Mouse (Mus musculus) embryonic facial prominence, embryonic 13.5 days (tissue): ENCODE data around the gene 1700061G19Rik. TPM values are rescaled to one million over a fixed set of nuclear protein-coding genes. Genes with fewer than 3 reads are reported as not detected.

Experiments used
- ATAC-seq: fragments of 200-750 bp; cut with Nextera tagmentation; 2 replicates; pipeline ENCODE4 v1.8.0; 2017; ENCODE audit warnings: low read depth; ENCODE audit not compliant: insufficient number of reproducible peaks, insufficient read depth, low FRiP score, low TSS enrichment
- H3K27ac ChIP-seq: fragments of 300-500 bp; sonication (generic); 2 replicates; pipeline ENCODE4 v1.5.1; 2015; ENCODE audit warnings: moderate library complexity, mild to moderate bottlenecking, inconsistent platforms
- H3K27me3 ChIP-seq: fragments of 300-500 bp; sonication (generic); 2 replicates; pipeline ENCODE4 v1.6.1; 2015; ENCODE audit warnings: mild to moderate bottlenecking, inconsistent platforms
- H3K36me3 ChIP-seq: fragments of 300-500 bp; sonication (generic); 2 replicates; pipeline ENCODE4 v1.6.1; 2015; ENCODE audit warnings: mild to moderate bottlenecking, inconsistent platforms
- H3K4me1 ChIP-seq: fragments of 300-500 bp; sonication (generic); 2 replicates; pipeline ENCODE4 v1.6.1; 2015; ENCODE audit warnings: inconsistent platforms
- H3K4me2 ChIP-seq: fragments of 300-500 bp; sonication (generic); 2 replicates; pipeline ENCODE4 v1.6.1; 2015; ENCODE audit warnings: moderate library complexity, mild to moderate bottlenecking, inconsistent platforms
- H3K4me3 ChIP-seq: fragments of 300-500 bp; sonication (generic); 2 replicates; pipeline ENCODE4 v1.5.1; 2015; ENCODE audit warnings: mild to moderate bottlenecking, inconsistent platforms
- H3K9ac ChIP-seq: fragments of 300-500 bp; sonication (generic); 2 replicates; pipeline ENCODE4 v1.6.1; 2015; ENCODE audit warnings: mild to moderate bottlenecking, inconsistent platforms
- H3K9me3 ChIP-seq: fragments of 300-500 bp; sonication (generic); 2 replicates; pipeline ENCODE4 v1.6.1; 2016; ENCODE audit warnings: inconsistent platforms
- WGBS: fragments of 180-500 bp; shearing (Covaris S2); methylation state at CpG from one replicate; pipeline ENCODE4 v1.1.7; 2015; ENCODE audit warnings: mixed read lengths; 5-methylcytosine and 5-hydroxymethylcytosine counted together
- polyA plus RNA-seq: library from polyadenylated mRNA; unstranded; fragments of >200 nt; fragmentation: Nextera tagmentation; extraction: Ambion mirVana; gene quantifications from 2 replicates; pipeline ENCODE4 v1.2.1, GENCODE M21; 2015

The 1700061G19Rik gene
- polyA plus RNA-seq, 1 experiment from 2014 or later: 0.42 TPM

DNA sequence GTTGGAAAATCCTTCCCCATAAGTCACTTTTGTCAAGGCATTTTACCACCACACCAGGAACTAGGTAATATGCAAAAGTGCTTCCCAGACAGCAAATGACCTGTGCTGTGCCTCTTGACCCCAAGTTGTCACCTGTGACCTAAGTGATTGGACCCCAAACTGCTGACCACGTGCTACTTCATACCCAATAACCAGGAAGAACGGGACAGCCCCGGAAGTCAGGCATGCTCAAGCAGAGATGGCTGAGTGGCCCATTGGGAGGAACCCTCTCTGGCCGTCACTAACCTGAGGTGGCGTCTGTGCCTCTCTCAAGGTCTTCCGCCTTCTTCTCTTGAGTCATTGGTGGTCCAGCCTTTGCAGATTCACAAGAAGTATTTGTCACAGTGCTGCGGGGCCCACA lies 2.8 kb upstream of the 1700061G19Rik start:
- H3K9me3 ChIP-seq: no peaks in the 10 kb centered on the region
- H3K4me1 ChIP-seq: no peaks in the 10 kb centered on the region
- no peak overlapping the region for H3K4me3 ChIP-seq
- 68% methylated on average over 7 of the region's 7 CpGs for WGBS
- no peak overlapping the region for H3K4me2 ChIP-seq
- no peak for ATAC-seq
- no peaks in the 10 kb centered on the region for H3K36me3 ChIP-seq
- H3K27ac ChIP-seq: no peak overlapping the region
- H3K27me3 ChIP-seq: no peaks in the 10 kb centered on the region
- H3K9ac ChIP-seq: no peak overlapping the region

- H3K9me3 ChIP-seq: no peaks in the 10 kb centered on the region
- H3K4me3 ChIP-seq: no peak within 1 kb of the TSS
- ATAC-seq: no peak
- no peak within 1 kb of the TSS for H3K4me2 ChIP-seq
- H3K4me1 ChIP-seq: no peaks in the 10 kb centered on the region
- no peaks in the 10 kb centered on the region for H3K36me3 ChIP-seq
- WGBS: 94% methylated on average over 2 of the region's 2 CpGs
- H3K27ac ChIP-seq: no peak within 1 kb of the TSS
- H3K9ac ChIP-seq: no peak within 1 kb of the TSS
- H3K27me3 ChIP-seq: no peaks in the 10 kb centered on the region
These were observed 1.0 kb upstream of the 1700061G19Rik start, which contains the start of gene Acsbg2 for GRCm38 (mm10) chr17:56874237-56874636. TSS of gene Acsbg2 (minus strand) at chr17:56874447.

- Histone ChIP-seq H3K36me3 (no peaks in the 10 kb centered on the region), H3K4me1 (no peaks in the 10 kb centered on the region), H3K4me2 (no peak overlapping the region), H3K9me3 (no peaks in the 10 kb centered on the region), H3K27ac (no peak overlapping the region), H3K27me3 (no peaks in the 10 kb centered on the region), H3K9ac (no peak overlapping the region), H3K4me3 (no peak overlapping the region)
- WGBS: 81% methylated on average over 3 of the region's 3 CpGs
- no peak for ATAC-seq
These were observed 1.2 kb downstream of the 1700061G19Rik start for GRCm38 (mm10) chr17:56876465-56876864.

DNA sequence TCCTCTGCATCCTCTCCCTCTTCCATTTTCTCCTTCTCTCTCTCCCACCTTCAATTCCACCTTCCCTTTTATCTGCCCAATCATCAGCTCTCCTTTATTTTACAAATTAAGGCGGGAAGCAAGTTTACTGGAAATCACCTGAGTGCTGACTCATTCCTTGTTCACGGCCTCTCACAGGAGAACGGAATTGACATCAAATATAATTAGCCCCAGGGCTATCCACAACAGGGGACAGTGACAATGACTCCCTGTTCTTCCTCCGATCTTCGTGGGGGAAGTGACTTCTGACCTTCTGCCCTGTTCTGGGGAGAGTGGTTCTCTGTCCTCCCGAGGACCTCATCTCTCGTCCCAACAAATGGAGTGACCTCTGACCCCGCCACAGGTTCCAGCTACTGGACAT lies 1.7 kb downstream of the 1700061G19Rik start:
- Histone ChIP-seq H3K36me3 (no peaks in the 10 kb centered on the region), H3K9me3 (no peaks in the 10 kb centered on the region), H3K4me2 (no peak overlapping the region), H3K9ac (no peak overlapping the region), H3K27me3 (no peaks in the 10 kb centered on the region), H3K27ac (no peak overlapping the region), H3K4me3 (no peak overlapping the region), H3K4me1 (no peaks in the 10 kb centered on the region)
- no peak for ATAC-seq
- WGBS: 36% methylated on average over 8 of the region's 8 CpGs

DNA sequence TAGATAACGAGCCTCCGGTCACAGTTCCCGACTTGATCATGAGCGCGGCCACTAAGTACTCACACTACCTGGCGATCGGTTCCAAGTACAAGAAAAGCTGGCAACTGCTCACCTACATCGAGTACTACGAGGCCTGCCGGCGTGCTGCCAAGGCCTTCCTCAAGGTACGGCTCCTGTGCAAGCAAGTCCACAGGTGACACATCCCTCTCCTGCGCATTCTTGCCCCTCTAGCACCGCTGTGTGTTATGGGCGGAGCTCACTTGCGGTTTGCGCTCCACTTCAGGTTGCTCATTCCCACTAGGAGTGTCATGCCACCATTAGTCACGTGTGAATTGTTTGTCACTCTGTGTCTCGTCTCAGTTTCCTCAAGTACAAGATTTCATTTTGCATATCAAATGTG lies 2.1 kb downstream of the 1700061G19Rik start:
- no peaks in the 10 kb centered on the region for H3K9me3 ChIP-seq
- no peak overlapping the region for H3K4me2 ChIP-seq
- H3K4me3 ChIP-seq: no peak overlapping the region
- no peaks in the 10 kb centered on the region for H3K27me3 ChIP-seq
- H3K27ac ChIP-seq: no peak overlapping the region
- no peaks in the 10 kb centered on the region for H3K4me1 ChIP-seq
- H3K36me3 ChIP-seq: no peaks in the 10 kb centered on the region
- no peak for ATAC-seq
- 87% methylated on average over 19 of the region's 19 CpGs for WGBS
- no peak overlapping the region for H3K9ac ChIP-seq

- no peak overlapping the region for H3K27ac ChIP-seq
- no peak overlapping the region for H3K9ac ChIP-seq
- peak overlapping the region; percentile 43 for H3K4me2 ChIP-seq
- H3K4me1 ChIP-seq: no peaks in the 10 kb centered on the region
- H3K9me3 ChIP-seq: peaks cover 8% of the 10 kb centered on the region; the same call in 1 of the 2 replicates
- H3K27me3 ChIP-seq: no peaks in the 10 kb centered on the region
- no peak for ATAC-seq
- H3K36me3 ChIP-seq: peaks cover 5% of the 10 kb centered on the region
- 50% methylated on average over 17 of the region's 17 CpGs for WGBS
- no peak overlapping the region for H3K4me3 ChIP-seq
These were observed 8.3 kb downstream of the 1700061G19Rik start for GRCm38 (mm10) chr17:56883612-56884011.

DNA sequence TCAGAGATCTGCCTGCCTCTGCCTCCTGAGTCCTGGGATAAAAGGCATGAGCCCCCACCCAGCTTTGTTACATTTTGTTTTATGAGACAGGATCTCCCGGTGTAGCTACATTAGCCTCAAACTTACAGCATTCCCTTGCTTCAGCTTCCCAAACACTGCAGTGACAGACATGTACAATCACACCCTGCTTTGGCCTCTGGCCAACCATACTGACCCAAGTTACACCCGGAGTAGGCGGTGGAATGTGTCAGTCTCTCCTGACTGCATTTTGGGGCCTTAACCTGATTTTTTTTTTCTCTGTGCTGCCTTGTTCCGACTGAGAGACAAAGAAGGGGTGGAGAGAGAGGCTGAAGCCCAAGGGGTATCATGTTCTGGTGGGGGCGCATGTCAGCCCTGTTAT lies 9.1 kb downstream of the 1700061G19Rik start:
- no peak overlapping the region for H3K27ac ChIP-seq
- H3K4me1 ChIP-seq: no peaks in the 10 kb centered on the region
- H3K4me3 ChIP-seq: no peak overlapping the region
- no peak for ATAC-seq
- peaks cover 8% of the 10 kb centered on the region; the same call in 1 of the 2 replicates for H3K9me3 ChIP-seq
- H3K9ac ChIP-seq: no peak overlapping the region
- peaks cover 12% of the 10 kb centered on the region for H3K36me3 ChIP-seq
- no peak overlapping the region for H3K4me2 ChIP-seq
- no peaks in the 10 kb centered on the region for H3K27me3 ChIP-seq
- 72% methylated on average over 5 of the region's 5 CpGs for whole genome bisulfite sequencing

DNA sequence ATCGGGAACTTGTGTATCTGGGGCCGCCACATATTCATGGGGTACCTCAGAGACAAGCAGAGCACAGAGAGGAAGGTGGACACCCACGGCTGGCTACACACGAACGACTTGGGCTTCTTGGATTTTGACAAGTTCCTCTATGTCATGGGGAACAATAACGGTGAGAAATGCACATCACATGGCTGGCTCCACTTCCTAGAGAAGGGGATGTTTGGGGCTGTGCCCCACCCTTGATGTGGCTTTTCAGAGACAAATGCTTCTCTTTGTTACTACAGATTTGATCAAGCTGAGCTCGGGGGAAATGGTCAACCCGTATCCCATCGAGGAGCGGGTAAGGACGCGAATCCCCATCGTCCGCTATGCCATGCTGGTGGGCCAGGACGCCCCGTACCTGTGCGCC lies 9.5 kb downstream of the 1700061G19Rik start:
- Histone ChIP-seq H3K27me3 (no peaks in the 10 kb centered on the region), H3K36me3 (peaks cover 17% of the 10 kb centered on the region), H3K4me2 (no peak overlapping the region), H3K4me3 (no peak overlapping the region), H3K4me1 (no peaks in the 10 kb centered on the region), H3K9ac (no peak overlapping the region), H3K9me3 (peaks cover 8% of the 10 kb centered on the region; the same call in 1 of the 2 replicates), H3K27ac (no peak overlapping the region)
- ATAC-seq: no peak
- WGBS: 91% methylated on average over 17 of the region's 17 CpGs

DNA sequence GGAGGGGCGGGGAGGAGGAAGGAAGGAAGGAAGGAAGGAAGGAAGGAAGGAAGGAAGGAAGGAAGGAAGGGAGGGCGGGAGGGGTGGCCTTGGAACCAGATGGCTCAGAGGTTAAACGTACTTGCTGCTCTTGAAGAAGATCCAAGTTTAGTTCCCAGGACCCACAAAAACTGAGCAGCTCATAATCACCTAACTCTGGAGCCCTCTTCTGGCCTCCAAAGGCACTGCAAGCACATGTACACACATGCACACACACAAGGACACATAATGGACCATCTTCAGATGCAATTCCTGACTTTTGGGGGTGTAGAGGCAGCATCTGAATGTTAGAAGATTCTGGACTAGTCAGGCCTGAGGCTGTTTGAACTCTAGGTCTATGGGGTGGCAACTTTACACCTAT lies 12.8 kb downstream of the 1700061G19Rik start:
- Histone ChIP-seq H3K27me3 (no peaks in the 10 kb centered on the region), H3K36me3 (peaks cover 49% of the 10 kb centered on the region), H3K9ac (no peak overlapping the region), H3K9me3 (peaks cover 8% of the 10 kb centered on the region; the same call in 1 of the 2 replicates), H3K4me1 (no peaks in the 10 kb centered on the region), H3K4me2 (no peak overlapping the region), H3K27ac (no peak overlapping the region), H3K4me3 (no peak overlapping the region)
- 100% methylated on average over 2 of the region's 3 CpGs for WGBS
- ATAC-seq: no peak

DNA sequence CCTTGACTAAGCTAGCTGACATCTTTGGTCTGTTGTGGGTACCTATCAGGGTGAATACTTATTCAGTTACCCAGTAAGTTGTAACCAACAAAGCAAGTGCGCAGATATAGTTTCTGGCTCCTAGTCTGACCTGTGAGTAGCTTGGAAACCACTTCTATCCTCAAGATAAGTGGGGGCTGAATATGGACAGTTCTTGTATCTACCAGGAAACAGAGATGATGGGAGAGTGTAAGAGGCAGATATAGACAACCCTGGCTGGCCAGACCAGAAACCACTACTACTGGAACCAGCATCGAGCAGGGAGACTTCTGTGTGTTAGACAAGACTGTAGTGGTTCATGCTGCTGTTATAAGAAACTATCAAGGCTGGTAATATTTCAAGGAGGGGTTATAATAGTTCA lies 14.7 kb downstream of the 1700061G19Rik start:
- H3K4me2 ChIP-seq: no peak overlapping the region
- H3K4me1 ChIP-seq: no peaks in the 10 kb centered on the region
- H3K9me3 ChIP-seq: no peaks in the 10 kb centered on the region
- H3K27me3 ChIP-seq: no peaks in the 10 kb centered on the region
- H3K36me3 ChIP-seq: peaks cover 68% of the 10 kb centered on the region
- H3K27ac ChIP-seq: no peak overlapping the region
- H3K9ac ChIP-seq: no peak overlapping the region
- 92% methylated on average over 2 of the region's 2 CpGs for WGBS
- ATAC-seq: no peak
- no peak overlapping the region for H3K4me3 ChIP-seq

DNA sequence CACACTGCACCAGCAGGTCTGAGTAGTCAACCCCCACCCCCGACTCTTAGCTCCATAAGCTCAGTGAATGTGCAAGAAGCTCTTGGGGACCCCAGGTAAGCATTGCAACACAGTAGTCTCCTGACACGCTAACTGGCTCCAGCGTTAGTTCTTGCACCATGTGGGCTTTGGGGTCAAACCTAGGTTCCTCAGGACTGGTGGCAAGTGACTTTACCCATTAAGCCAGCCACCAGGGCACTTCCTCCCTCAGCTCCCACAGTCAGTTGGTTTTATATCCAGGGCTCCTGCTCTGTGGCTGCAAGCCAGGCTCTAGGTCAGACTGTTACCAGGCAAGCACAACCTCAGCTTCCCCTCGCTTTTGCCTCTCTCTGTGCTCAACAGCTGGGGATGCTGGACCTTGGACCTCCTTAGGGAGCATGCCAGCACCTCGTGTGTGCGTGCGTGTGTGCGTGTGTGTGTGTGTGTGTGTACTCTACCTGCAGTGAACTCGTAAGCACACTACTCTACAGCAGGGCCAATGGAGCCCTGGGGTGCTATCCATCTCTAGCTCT lies 20.2 kb downstream of the 1700061G19Rik start:
- H3K36me3 ChIP-seq: peaks cover 99% of the 10 kb centered on the region
- H3K4me3 ChIP-seq: no peak overlapping the region
- 94% methylated on average over 9 of the region's 9 CpGs for WGBS
- H3K9ac ChIP-seq: no peak overlapping the region
- H3K27me3 ChIP-seq: no peaks in the 10 kb centered on the region
- no peaks in the 10 kb centered on the region for H3K4me1 ChIP-seq
- H3K27ac ChIP-seq: no peak overlapping the region
- no peaks in the 10 kb centered on the region for H3K9me3 ChIP-seq
- H3K4me2 ChIP-seq: no peak overlapping the region
- no peak for ATAC-seq

- ATAC-seq: no peak
These were observed 21.3 kb downstream of the 1700061G19Rik start for GRCm38 (mm10) chr17:56896513-56897129.

More at GRCm38 (mm10) chr17:56896513-56897129, 21.3 kb downstream of the 1700061G19Rik start:
- no peak overlapping the region for H3K4me3 ChIP-seq
- H3K4me2 ChIP-seq: no peak overlapping the region
- H3K9ac ChIP-seq: no peak overlapping the region
- 88% methylated on average over 6 of the region's 6 CpGs for WGBS
- H3K27ac ChIP-seq: no peak overlapping the region
- H3K27me3 ChIP-seq: no peaks in the 10 kb centered on the region
- H3K36me3 ChIP-seq: peaks cover 99% of the 10 kb centered on the region
- H3K4me1 ChIP-seq: no peaks in the 10 kb centered on the region
- no peaks in the 10 kb centered on the region for H3K9me3 ChIP-seq
